Mouse (Mus musculus) megakaryocyte, embryonic 14.5 days (primary cell): ENCODE results near the gene Rgs7.

Experiments
- FLI1 ChIP-seq: IDR thresholded peaks from 2 replicates; pipeline ENCODE4 v1.6.1; 2012; ENCODE audit warnings: low read length, inconsistent platforms, mixed read lengths
- GATA1 ChIP-seq: IDR thresholded peaks from 3 replicates; pipeline ENCODE4 v1.6.1; 2012; ENCODE audit warnings: mixed read lengths, low read length, inconsistent platforms, borderline replicate concordance

DNA sequence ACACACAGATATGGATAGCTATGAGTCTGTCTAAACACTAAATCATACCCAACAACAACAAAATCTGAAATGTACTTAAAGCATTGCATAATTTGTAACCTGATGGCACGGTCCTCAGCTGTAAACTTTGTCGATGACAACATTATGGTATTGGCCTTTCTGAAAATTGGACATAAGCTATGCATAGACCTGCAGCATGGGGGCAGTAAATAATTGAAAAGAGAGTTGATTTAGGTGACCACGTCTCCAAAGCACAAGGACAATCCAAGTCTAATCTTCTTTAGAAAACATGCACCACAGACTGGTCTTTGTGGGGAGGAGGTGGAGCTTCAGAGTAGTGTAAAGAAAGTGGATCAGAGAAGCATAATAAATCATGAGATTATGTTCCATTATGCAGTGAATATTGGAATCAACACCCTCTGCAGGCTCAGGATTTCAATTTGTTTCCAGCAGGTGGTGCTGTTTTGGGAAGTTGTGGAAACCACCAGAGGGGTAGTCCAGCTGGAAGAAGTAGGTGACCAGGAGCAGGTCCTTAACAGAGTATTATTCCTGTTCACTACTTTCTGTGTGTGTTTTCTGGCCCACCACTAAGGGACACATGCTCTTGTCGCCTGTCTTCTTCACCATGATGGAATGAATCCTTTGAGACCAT is 373.3 kb downstream of the Rgs7 start:
- TF ChIP-seq FLI1 = no peak
- no peak for TF ChIP-seq GATA1
